Mouse (Mus musculus) heart, embryonic 14.5 days (tissue): ENCODE results near the gene Rims1. TPM values are rescaled to one million over a fixed set of nuclear protein-coding genes. Genes with fewer than 3 reads are reported as not detected.

Source experiments
- ATAC-seq: fragments of 200-750 bp; cut with Nextera tagmentation; 2 replicates; pipeline ENCODE4 v1.8.0; 2017; ENCODE audit warnings: low read depth, moderate TSS enrichment; ENCODE audit not compliant: insufficient number of reproducible peaks, insufficient read depth, low FRiP score
- H3K27ac ChIP-seq, 2 experiments: fragments of 200-500 bp in 1 of 2; fragments of 300-500 bp in 1 of 2; sonication (generic) in 1 of 2; replicated peaks in 1 of 2; 2 replicates each; pipeline ENCODE4 v1.5.1; 2012 to 2014; ENCODE audit warnings: low read depth in 2 of 2, low read length in 2 of 2, control low read depth in 1 of 2, mild to moderate bottlenecking in 1 of 2, mixed read lengths in 1 of 2; ENCODE audit not compliant: control insufficient read depth in 1 of 2, insufficient read depth in 1 of 2
- H3K27me3 ChIP-seq: fragments of 300-500 bp; sonication (generic); 2 replicates; pipeline ENCODE4 v1.6.1; 2014; ENCODE audit warnings: mild to moderate bottlenecking, low read length, control low read depth; ENCODE audit not compliant: control insufficient read depth, insufficient read depth
- H3K36me3 ChIP-seq: fragments of 300-500 bp; sonication (generic); 2 replicates; pipeline ENCODE4 v1.6.1; 2014; ENCODE audit warnings: mild to moderate bottlenecking, control low read depth, low read length, mixed read lengths; ENCODE audit not compliant: control insufficient read depth, insufficient read depth
- H3K4me1 ChIP-seq, 2 experiments: fragments of 200-500 bp in 1 of 2; fragments of 300-500 bp in 1 of 2; sonication (generic) in 1 of 2; 2 replicates each; pipeline ENCODE4 v1.6.1; 2012 to 2014; ENCODE audit warnings: low read length in 2 of 2, control low read depth in 1 of 2, mixed read lengths in 1 of 2; ENCODE audit not compliant: control insufficient read depth in 2 of 2, insufficient read depth in 2 of 2
- H3K4me2 ChIP-seq: fragments of 300-500 bp; sonication (generic); 2 replicates; pipeline ENCODE4 v1.6.1; 2014; ENCODE audit warnings: mild to moderate bottlenecking, low read length
- H3K4me3 ChIP-seq, 2 experiments: fragments of 200-500 bp in 1 of 2; fragments of 300-500 bp in 1 of 2; sonication (generic) in 1 of 2; 2 replicates each; pipeline ENCODE4 v1.5.1; 2012 to 2014; ENCODE audit warnings: low read length in 2 of 2, mild to moderate bottlenecking in 2 of 2, control low read depth in 1 of 2, low read depth in 1 of 2, moderate library complexity in 1 of 2; ENCODE audit not compliant: control insufficient read depth in 1 of 2, insufficient read depth in 1 of 2
- H3K9ac ChIP-seq: fragments of 300-500 bp; sonication (generic); 2 replicates; pipeline ENCODE4 v1.6.1; 2014; ENCODE audit warnings: mild to moderate bottlenecking, low read length
- H3K9me3 ChIP-seq: fragments of 300-500 bp; sonication (generic); 2 replicates; pipeline ENCODE4 v1.6.1; 2016; ENCODE audit warnings: low read length, control low read depth; ENCODE audit not compliant: control insufficient read depth
- whole genome bisulfite sequencing: fragments of 180-500 bp; shearing (Covaris S2); extraction: QIAGEN DNeasy Blood & Tissue Kit; methylation state at CpG from one replicate; pipeline ENCODE4 v1.1.7; 2014; 5-methylcytosine and 5-hydroxymethylcytosine counted together
- polyA plus RNA-seq: library from polyadenylated mRNA; unstranded; fragments of >200 nt; fragmentation: Nextera tagmentation; extraction: Ambion mirVana; gene quantifications from 2 replicates; pipeline ENCODE4 v1.2.1, GENCODE M21; 2014

Gene Rims1
- polyA plus RNA-seq, 1 experiment from 2014 or later, result 2.2 TPM

- H3K27ac ChIP-seq, result no peak overlapping the region
- H3K9me3 ChIP-seq, result no peaks in the 10 kb centered on the region
- ATAC-seq, result no peak
- WGBS, result 28% methylated on average over 3 of the region's 3 CpGs
- H3K4me2 ChIP-seq, result no peak overlapping the region
- H3K27me3 ChIP-seq, result no peaks in the 10 kb centered on the region
- H3K4me3 ChIP-seq, result no peak overlapping the region
- no peak overlapping the region for H3K9ac ChIP-seq
- H3K4me1 ChIP-seq, result no peaks in the 10 kb centered on the region
- no peaks in the 10 kb centered on the region for H3K36me3 ChIP-seq
Observed at GRCm38 (mm10) chr1:22293953-22294352, 511.8 kb downstream of the Rims1 start.

- no peak for ATAC-seq
- Histone ChIP-seq H3K27ac (no peak overlapping the region), H3K4me2 (no peak overlapping the region), H3K4me1 (no peaks in the 10 kb centered on the region), H3K4me3 (no peak overlapping the region), H3K36me3 (no peaks in the 10 kb centered on the region), H3K27me3 (no peaks in the 10 kb centered on the region), H3K9me3 (no peaks in the 10 kb centered on the region), H3K9ac (no peak overlapping the region)
- WGBS, result 66% methylated on average over 2 of the region's 2 CpGs
Observed at GRCm38 (mm10) chr1:22293310-22293709, 512.5 kb downstream of the Rims1 start.

- Histone ChIP-seq H3K4me3 (no peak overlapping the region), H3K4me1 (no peaks in the 10 kb centered on the region), H3K9me3 (no peaks in the 10 kb centered on the region), H3K4me2 (no peak overlapping the region), H3K27me3 (no peaks in the 10 kb centered on the region), H3K9ac (no peak overlapping the region), H3K36me3 (no peaks in the 10 kb centered on the region), H3K27ac (no peak overlapping the region)
- WGBS, result 86% methylated on average over 2 of the region's 2 CpGs
- no peak for ATAC-seq
Observed at GRCm38 (mm10) chr1:22286807-22287206, 519.0 kb downstream of the Rims1 start.

- H3K9me3 ChIP-seq, result no peaks in the 10 kb centered on the region
- no peak overlapping the region for H3K9ac ChIP-seq
- no peaks in the 10 kb centered on the region for H3K4me1 ChIP-seq
- no peaks in the 10 kb centered on the region for H3K36me3 ChIP-seq
- no peak for ATAC-seq
- no peak overlapping the region for H3K4me3 ChIP-seq
- 68% methylated on average over 1 of the region's 1 CpGs for WGBS
- H3K4me2 ChIP-seq, result no peak overlapping the region
- H3K27me3 ChIP-seq, result no peaks in the 10 kb centered on the region
- H3K27ac ChIP-seq, result no peak overlapping the region
Observed at GRCm38 (mm10) chr1:22279954-22280353, 525.8 kb downstream of the Rims1 start.

- no peak for ATAC-seq
- no peaks in the 10 kb centered on the region for H3K9me3 ChIP-seq
Observed at GRCm38 (mm10) chr1:22274081-22274480, 531.7 kb downstream of the Rims1 start.

DNA sequence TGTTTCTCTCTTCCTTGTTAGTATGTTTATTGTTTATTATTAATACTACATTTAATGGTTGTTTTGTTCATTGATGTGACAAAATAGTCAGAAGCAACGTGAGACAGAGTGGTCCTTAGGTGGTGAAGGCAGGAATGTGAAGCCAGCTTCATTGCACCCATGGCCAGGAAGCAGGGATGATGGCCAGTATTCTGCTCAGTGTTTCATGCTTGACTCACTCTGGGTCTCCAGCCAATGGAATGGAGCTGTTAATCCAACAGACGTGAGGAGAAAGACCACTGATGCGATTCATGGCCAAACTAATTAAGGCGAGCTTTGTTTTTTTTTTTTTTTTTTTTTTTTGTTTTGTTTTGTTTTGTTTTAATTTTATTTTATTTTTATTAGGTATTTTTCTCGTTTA, 535.7 kb downstream of the Rims1 start:
- H3K36me3 ChIP-seq, result no peaks in the 10 kb centered on the region
- H3K4me2 ChIP-seq, result no peak overlapping the region
- H3K4me1 ChIP-seq, result no peaks in the 10 kb centered on the region
- WGBS, result 63% methylated on average over 5 of the region's 5 CpGs
- no peak overlapping the region for H3K27ac ChIP-seq
- no peaks in the 10 kb centered on the region for H3K27me3 ChIP-seq
- ATAC-seq, result no peak
- no peak overlapping the region for H3K4me3 ChIP-seq
- no peaks in the 10 kb centered on the region for H3K9me3 ChIP-seq
- H3K9ac ChIP-seq, result no peak overlapping the region

More at GRCm38 (mm10) chr1:22274081-22274480, 531.7 kb downstream of the Rims1 start:
- Histone ChIP-seq H3K36me3 (no peaks in the 10 kb centered on the region), H3K27ac (no peak overlapping the region), H3K4me1 (no peaks in the 10 kb centered on the region), H3K4me2 (no peak overlapping the region), H3K4me3 (no peak overlapping the region), H3K27me3 (no peaks in the 10 kb centered on the region), H3K9ac (no peak overlapping the region)
- WGBS, result 59% methylated on average over 2 of the region's 2 CpGs

DNA sequence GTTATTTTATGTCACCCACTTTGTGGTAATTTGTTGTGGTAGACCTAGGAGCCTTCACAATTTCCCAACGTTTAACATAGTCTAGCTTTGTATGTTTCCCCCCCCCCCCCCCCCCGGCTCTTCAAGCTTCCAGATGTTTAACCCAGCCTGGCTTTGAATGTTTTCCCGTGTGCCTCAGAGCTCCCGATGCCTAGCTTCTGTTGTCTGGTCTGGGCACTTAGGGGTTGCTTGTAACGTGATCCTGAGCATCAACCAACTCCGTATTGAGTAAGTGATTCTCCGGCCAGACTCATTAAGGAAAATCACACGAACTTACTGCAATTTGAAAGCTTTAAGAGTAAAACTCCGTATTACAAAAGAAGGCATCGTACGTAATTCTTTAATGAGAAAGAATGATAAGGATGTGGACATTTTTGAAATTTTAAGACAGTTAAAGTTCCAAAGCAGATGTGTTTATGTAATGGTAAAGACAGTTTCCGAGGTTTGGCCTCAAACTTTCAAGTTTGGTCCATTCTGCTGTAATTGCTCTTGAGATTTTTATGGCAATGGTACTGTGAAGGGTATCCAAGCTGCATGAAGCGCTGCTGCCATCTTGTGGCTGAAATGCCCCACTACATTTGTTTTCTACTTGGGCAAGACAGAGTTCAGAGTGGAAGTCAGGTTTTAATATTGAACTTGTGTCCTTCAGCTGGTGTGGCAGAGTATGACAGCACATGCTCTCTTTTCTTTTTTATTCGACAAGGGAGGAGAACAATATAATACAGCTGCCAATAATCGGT, 537.0 kb downstream of the Rims1 start:
- no peaks in the 10 kb centered on the region for H3K9me3 ChIP-seq
- no peak overlapping the region for H3K9ac ChIP-seq
- no peaks in the 10 kb centered on the region for H3K36me3 ChIP-seq
- no peak overlapping the region for H3K4me3 ChIP-seq
- no peaks in the 10 kb centered on the region for H3K4me1 ChIP-seq
- no peak overlapping the region for H3K27ac ChIP-seq
- ATAC-seq, result no peak
- no peaks in the 10 kb centered on the region for H3K27me3 ChIP-seq
- H3K4me2 ChIP-seq, result peak overlapping the region; percentile 22
- WGBS, result 39% methylated on average over 15 of the region's 15 CpGs

DNA sequence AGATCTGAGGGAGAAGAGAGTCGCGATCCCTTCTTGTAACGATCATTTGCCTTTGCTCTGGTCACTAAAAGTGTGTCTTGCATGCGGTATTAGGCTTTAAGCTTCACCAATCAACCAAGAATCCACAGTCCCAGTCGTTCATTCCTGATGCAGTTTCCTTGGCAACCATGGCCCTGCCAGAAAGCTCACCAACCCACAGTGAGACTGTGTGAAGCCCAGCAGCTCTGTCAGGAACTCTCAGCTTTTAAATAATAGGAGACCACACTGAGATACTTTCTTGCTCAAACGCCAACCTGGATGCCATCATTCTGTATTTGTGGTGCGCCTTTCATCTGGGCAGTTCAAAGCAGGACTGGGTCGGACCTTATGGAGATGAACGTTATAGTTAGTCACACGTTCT, 539.3 kb downstream of the Rims1 start:
- Histone ChIP-seq H3K36me3 (no peaks in the 10 kb centered on the region), H3K4me3 (no peak overlapping the region), H3K4me2 (no peak overlapping the region), H3K9me3 (no peaks in the 10 kb centered on the region), H3K9ac (no peak overlapping the region), H3K4me1 (no peaks in the 10 kb centered on the region), H3K27ac (no peak overlapping the region), H3K27me3 (no peaks in the 10 kb centered on the region)
- 71% methylated on average over 10 of the region's 10 CpGs for WGBS
- ATAC-seq, result no peak
